Mouse (Mus musculus) gastrocnemius, postnatal 36 days (tissue): ENCODE measurements at regions not wholly inside any gene's neighbourhood (a gene's known extent, or its start where the extent isn't known, plus 50 kb on each side); places are given as distances from the start of the nearest gene placed in this dataset.
A peak's percentile ranks its signal among the peaks of the same experiment; 100 is the strongest.

Experiments
- DNase-seq, 2 experiments: peaks; one replicate each; pipeline ENCODE4 v3.0.0; 2022
- intact Hi-C: fragments of 180-260 bp; cut with DNase I; formaldehyde crosslinking; loops from one replicate; pipeline ENCODE4 v1.15.1; 2025

- no peak for DNase-seq
- intact Hi-C loops: loop anchor here (5.0 kb wide), 1 partner anchor 51 kb away; no protein-coding TSS in a partner anchor
These were observed 158.1 kb downstream of the Qrsl1 start for GRCm38 (mm10) chr10:43743188-43744120.

- intact Hi-C loops: loop anchor here (5.0 kb wide), 1 partner anchor 169 kb away; the partner anchor contains the start of gene Cd24a
- no peak for DNase-seq
These were observed 155.5 kb downstream of the Qrsl1 start for GRCm38 (mm10) chr10:43745931-43746630.

GRCm38 (mm10) chr10:43746631-43747001, 154.9 kb downstream of the Qrsl1 start:
- no peak for DNase-seq
- intact Hi-C loops: loop anchor here (5.0 kb wide), 1 partner anchor 169 kb away; the partner anchor contains the start of gene Cd24a

- peak in 1 of 2 experiments; percentile 10 for DNase-seq
- intact Hi-C loops: loop anchor here (5.0 kb wide), 1 partner anchor 170 kb away; the partner anchor contains the start of gene Cd24a
These were observed 154.0 kb downstream of the Qrsl1 start for GRCm38 (mm10) chr10:43747541-43747940.

- intact Hi-C loops: loop anchor here (5.0 kb wide), 1 partner anchor 171 kb away; the partner anchor contains the start of gene Cd24a
- no peak for DNase-seq
These were observed 153.2 kb downstream of the Qrsl1 start for GRCm38 (mm10) chr10:43748300-43748699.

GRCm38 (mm10) chr10:43749496-43750110, 151.9 kb downstream of the Qrsl1 start:
- DNase-seq: no peak
- intact Hi-C loops: loop anchor here (5.0 kb wide), 1 partner anchor 172 kb away; the partner anchor contains the start of gene Cd24a

- intact Hi-C loops: no loop called here
These were observed 151.1 kb downstream of the Qrsl1 start for GRCm38 (mm10) chr10:43750401-43750800.

GRCm38 (mm10) chr10:43750854-43751253, 150.7 kb downstream of the Qrsl1 start:
- no peak for DNase-seq
- intact Hi-C loops: no loop called here

More at GRCm38 (mm10) chr10:43750401-43750800, 151.1 kb downstream of the Qrsl1 start:
- no peak for DNase-seq

GRCm38 (mm10) chr10:43751881-43752675, 149.5 kb downstream of the Qrsl1 start:
- DNase-seq: peak; percentile 48 to 51
- intact Hi-C loops: no loop called here

GRCm38 (mm10) chr10:43756881-43757565, 144.5 kb downstream of the Qrsl1 start:
- DNase-seq: no peak
- intact Hi-C loops: no loop called here

GRCm38 (mm10) chr10:43758124-43759025, 143.2 kb downstream of the Qrsl1 start:
- intact Hi-C loops: no loop called here
- no peak for DNase-seq

GRCm38 (mm10) chr10:43759186-43759905, 142.2 kb downstream of the Qrsl1 start:
- intact Hi-C loops: no loop called here
- no peak for DNase-seq

- intact Hi-C loops: no loop called here
- DNase-seq: no peak
These were observed 141.7 kb downstream of the Qrsl1 start for GRCm38 (mm10) chr10:43759906-43760281.

- no peak for DNase-seq
- intact Hi-C loops: no loop called here
These were observed 139.5 kb downstream of the Qrsl1 start for GRCm38 (mm10) chr10:43761979-43762570.

- intact Hi-C loops: no loop called here
- DNase-seq: no peak
These were observed 137.0 kb downstream of the Qrsl1 start for GRCm38 (mm10) chr10:43764581-43764980.

- intact Hi-C loops: no loop called here
- DNase-seq: no peak
These were observed 136.3 kb downstream of the Qrsl1 start for GRCm38 (mm10) chr10:43765275-43765674.

- no peak for DNase-seq
- intact Hi-C loops: no loop called here
These were observed 135.6 kb downstream of the Qrsl1 start for GRCm38 (mm10) chr10:43765829-43766486.
